Mouse (Mus musculus) heart, embryonic 12.5 days (tissue): ENCODE results near the gene Mef2c. TPM values are rescaled to one million over a fixed set of nuclear protein-coding genes. Genes with fewer than 3 reads are reported as not detected.

Experiments
- ATAC-seq: fragments of 200-750 bp; cut with Nextera tagmentation; 2 replicates; pipeline ENCODE4 v1.8.0; 2017; ENCODE audit warnings: moderate TSS enrichment, moderate library complexity; ENCODE audit not compliant: insufficient number of reproducible peaks, low FRiP score
- H3K27ac ChIP-seq: fragments of 300-500 bp; sonication (generic); 2 replicates; pipeline ENCODE4 v1.5.1; 2016; ENCODE audit warnings: mild to moderate bottlenecking, moderate library complexity; ENCODE audit not compliant: poor library complexity, severe bottlenecking
- H3K27me3 ChIP-seq: fragments of 300-500 bp; sonication (generic); replicated peaks from 2 replicates; pipeline ENCODE4 v1.6.1; 2016; ENCODE audit warnings: mild to moderate bottlenecking, moderate library complexity
- H3K36me3 ChIP-seq: fragments of 300-500 bp; sonication (generic); 2 replicates; pipeline ENCODE4 v1.6.1; 2016; ENCODE audit warnings: mild to moderate bottlenecking, moderate library complexity
- H3K4me1 ChIP-seq: fragments of 300-500 bp; sonication (generic); replicated peaks from 2 replicates; pipeline ENCODE4 v1.6.1; 2016; ENCODE audit warnings: mild to moderate bottlenecking
- H3K4me2 ChIP-seq: fragments of 300-500 bp; sonication (generic); 2 replicates; pipeline ENCODE4 v1.6.1; 2016; ENCODE audit warnings: mild to moderate bottlenecking, moderate library complexity
- H3K4me3 ChIP-seq: fragments of 300-500 bp; sonication (generic); 2 replicates; pipeline ENCODE4 v1.5.1; 2016; ENCODE audit warnings: mild to moderate bottlenecking
- H3K9ac ChIP-seq: fragments of 300-500 bp; sonication (generic); 2 replicates; pipeline ENCODE4 v1.6.1; 2016; ENCODE audit warnings: mild to moderate bottlenecking, moderate library complexity
- H3K9me3 ChIP-seq: fragments of 300-500 bp; sonication (generic); replicated peaks from 2 replicates; pipeline ENCODE4 v1.6.1; 2016; ENCODE audit warnings: mild to moderate bottlenecking, moderate library complexity
- WGBS: fragments of 180-500 bp; shearing (Covaris S2); methylation state at CpG from one replicate; pipeline ENCODE4 v1.1.7; 2016; 5-methylcytosine and 5-hydroxymethylcytosine counted together
- polyA plus RNA-seq: library from polyadenylated mRNA; unstranded; fragments of >200 nt; fragmentation: Nextera tagmentation; extraction: Ambion mirVana; gene quantifications from 2 replicates; pipeline ENCODE4 v1.2.1, GENCODE M21; 2016

Mef2c gene
- polyA plus RNA-seq, 1 experiment from 2014 or later: 117 TPM

- no peak for ATAC-seq
- no peaks in the 10 kb centered on the region for H3K9me3 ChIP-seq
- H3K27ac ChIP-seq: no peak overlapping the region
- H3K36me3 ChIP-seq: no peaks in the 10 kb centered on the region
- no peak overlapping the region for H3K4me2 ChIP-seq
- WGBS: 77% methylated on average over 7 of the region's 7 CpGs
- no peak overlapping the region for H3K4me3 ChIP-seq
- H3K9ac ChIP-seq: no peak overlapping the region
- H3K4me1 ChIP-seq: peaks cover 4% of the 10 kb centered on the region; the same call in 1 of the 2 replicates
- H3K27me3 ChIP-seq: no peaks in the 10 kb centered on the region
These were observed 19.0 kb upstream of the Mef2c start for GRCm38 (mm10) chr13:83484721-83485369.

- 63% methylated on average over 3 of the region's 3 CpGs for WGBS
- Histone ChIP-seq H3K27me3 (no peaks in the 10 kb centered on the region), H3K27ac (no peak overlapping the region), H3K36me3 (no peaks in the 10 kb centered on the region), H3K9me3 (no peaks in the 10 kb centered on the region), H3K4me2 (no peak overlapping the region), H3K9ac (no peak overlapping the region), H3K4me1 (no peaks in the 10 kb centered on the region), H3K4me3 (no peak overlapping the region)
- ATAC-seq: no peak
These were observed 11.8 kb upstream of the Mef2c start for GRCm38 (mm10) chr13:83492051-83492450.

GRCm38 (mm10) chr13:83497708-83498107 is 6.1 kb upstream of the Mef2c start:
- Histone ChIP-seq H3K36me3 (no peaks in the 10 kb centered on the region), H3K4me2 (no peak overlapping the region), H3K4me3 (no peak overlapping the region), H3K9me3 (no peaks in the 10 kb centered on the region), H3K27ac (no peak overlapping the region), H3K27me3 (no peaks in the 10 kb centered on the region), H3K9ac (no peak overlapping the region), H3K4me1 (no peaks in the 10 kb centered on the region)
- 96% methylated on average over 3 of the region's 3 CpGs for WGBS
- ATAC-seq: no peak

GRCm38 (mm10) chr13:83499526-83499925 is 4.3 kb upstream of the Mef2c start:
- H3K27me3 ChIP-seq: no peaks in the 10 kb centered on the region
- WGBS: 85% methylated on average over 4 of the region's 4 CpGs
- no peak overlapping the region for H3K27ac ChIP-seq
- H3K4me1 ChIP-seq: no peaks in the 10 kb centered on the region
- no peak for ATAC-seq
- no peaks in the 10 kb centered on the region for H3K36me3 ChIP-seq
- H3K4me3 ChIP-seq: no peak overlapping the region
- no peak overlapping the region for H3K9ac ChIP-seq
- no peak overlapping the region for H3K4me2 ChIP-seq
- H3K9me3 ChIP-seq: no peaks in the 10 kb centered on the region

- no peak for ATAC-seq
- H3K36me3 ChIP-seq: no peaks in the 10 kb centered on the region
- no peak overlapping the region for H3K4me3 ChIP-seq
- no peaks in the 10 kb centered on the region for H3K9me3 ChIP-seq
- H3K4me2 ChIP-seq: no peak overlapping the region
- no peaks in the 10 kb centered on the region for H3K4me1 ChIP-seq
- no peak overlapping the region for H3K27ac ChIP-seq
- no peaks in the 10 kb centered on the region for H3K27me3 ChIP-seq
- 77% methylated on average over 1 of the region's 1 CpGs for WGBS
- no peak overlapping the region for H3K9ac ChIP-seq
These were observed 3.9 kb downstream of the Mef2c start for GRCm38 (mm10) chr13:83507687-83508086.

GRCm38 (mm10) chr13:83515013-83515547 is 11.2 kb downstream of the Mef2c start:
- no peak overlapping the region for H3K4me3 ChIP-seq
- no peak for ATAC-seq
- 26% methylated on average over 4 of the region's 4 CpGs for WGBS

GRCm38 (mm10) chr13:83517660-83518609 is 14.1 kb downstream of the Mef2c start:
- peak overlapping the region; percentile 79 for H3K9ac ChIP-seq
- H3K36me3 ChIP-seq: no peaks in the 10 kb centered on the region
- H3K9me3 ChIP-seq: no peaks in the 10 kb centered on the region
- peak overlapping the region; percentile 73 for H3K4me3 ChIP-seq
- peak; percentile 86 for ATAC-seq
- WGBS: under 1% methylated on average over 26 of the region's 27 CpGs
- H3K4me1 ChIP-seq: no peaks in the 10 kb centered on the region
- peak overlapping the region; percentile 80 for H3K4me2 ChIP-seq
- H3K27me3 ChIP-seq: no peaks in the 10 kb centered on the region
- H3K27ac ChIP-seq: peak overlapping the region; percentile 85

More at GRCm38 (mm10) chr13:83515013-83515547, 11.2 kb downstream of the Mef2c start:
- Histone ChIP-seq H3K4me2 (no peak overlapping the region), H3K27me3 (no peaks in the 10 kb centered on the region), H3K9ac (no peak overlapping the region), H3K9me3 (no peaks in the 10 kb centered on the region), H3K4me1 (no peaks in the 10 kb centered on the region), H3K36me3 (no peaks in the 10 kb centered on the region), H3K27ac (no peak overlapping the region)

GRCm38 (mm10) chr13:83520807-83521206 is 17.0 kb downstream of the Mef2c start:
- Histone ChIP-seq H3K9ac (no peak overlapping the region), H3K27me3 (no peaks in the 10 kb centered on the region), H3K9me3 (no peaks in the 10 kb centered on the region), H3K4me1 (no peaks in the 10 kb centered on the region), H3K27ac (no peak overlapping the region), H3K4me2 (no peak overlapping the region), H3K36me3 (no peaks in the 10 kb centered on the region), H3K4me3 (no peak overlapping the region)
- WGBS: 72% methylated on average over 4 of the region's 4 CpGs
- ATAC-seq: no peak

GRCm38 (mm10) chr13:83523232-83523969 is 19.6 kb downstream of the Mef2c start:
- peak overlapping the region; percentile 82 for H3K4me3 ChIP-seq
- no peaks in the 10 kb centered on the region for H3K27me3 ChIP-seq
- no peaks in the 10 kb centered on the region for H3K9me3 ChIP-seq
- H3K9ac ChIP-seq: peak overlapping the region; percentile 91
- peak; percentile 79 for ATAC-seq
- under 1% methylated on average over 35 of the region's 35 CpGs for WGBS
- peak overlapping the region; percentile 96 for H3K27ac ChIP-seq
- H3K4me2 ChIP-seq: peak overlapping the region; percentile 66
- peaks cover 4% of the 10 kb centered on the region for H3K4me1 ChIP-seq
- no peaks in the 10 kb centered on the region for H3K36me3 ChIP-seq

- Histone ChIP-seq H3K36me3 (no peaks in the 10 kb centered on the region), H3K4me2 (peak overlapping the region; percentile 66), H3K9ac (peak overlapping the region; percentile 91), H3K9me3 (no peaks in the 10 kb centered on the region), H3K27me3 (no peaks in the 10 kb centered on the region), H3K4me3 (peak overlapping the region; percentile 82), H3K4me1 (peaks cover 4% of the 10 kb centered on the region), H3K27ac (peak overlapping the region; percentile 96)
- WGBS: under 1% methylated on average over 43 of the region's 43 CpGs
- peak; percentile 84 for ATAC-seq
These were observed 20.5 kb downstream of the Mef2c start for GRCm38 (mm10) chr13:83524159-83524901.
